Mouse (Mus musculus) kidney, embryonic 16.5 days (tissue): ENCODE measurements at regions not wholly inside any gene's neighbourhood (a gene's known extent, or its start where the extent isn't known, plus 50 kb on each side); places are given as distances from the start of the nearest gene placed in this dataset.
A peak's percentile ranks its signal among the peaks of the same experiment; 100 is the strongest.

Experiments used
- ATAC-seq: fragments of 200-750 bp; cut with Nextera tagmentation; 2 replicates; pipeline ENCODE4 v1.8.0; 2017; ENCODE audit warnings: moderate TSS enrichment; ENCODE audit not compliant: low FRiP score, low TSS enrichment
- H3K27ac ChIP-seq: fragments of 300-500 bp; sonication (generic); 2 replicates; pipeline ENCODE4 v1.5.1; 2014; ENCODE audit warnings: low read length
- H3K27me3 ChIP-seq: fragments of 300-500 bp; sonication (generic); 2 replicates; pipeline ENCODE4 v1.6.1; 2014; ENCODE audit warnings: low read length, control low read depth, mixed read lengths; ENCODE audit not compliant: insufficient read depth
- H3K36me3 ChIP-seq: fragments of 300-500 bp; sonication (generic); 2 replicates; pipeline ENCODE4 v1.6.1; 2014; ENCODE audit warnings: low read length, control low read depth, mixed read lengths; ENCODE audit not compliant: insufficient read depth
- H3K4me1 ChIP-seq: fragments of 300-500 bp; sonication (generic); 2 replicates; pipeline ENCODE4 v1.6.1; 2014; ENCODE audit warnings: low read length, control low read depth, mixed read lengths; ENCODE audit not compliant: insufficient read depth
- H3K4me2 ChIP-seq: fragments of 300-500 bp; sonication (generic); replicated peaks from 2 replicates; pipeline ENCODE4 v1.6.1; 2014; ENCODE audit warnings: low read depth, low read length
- H3K4me3 ChIP-seq: fragments of 300-500 bp; sonication (generic); 2 replicates; pipeline ENCODE4 v1.5.1; 2014; ENCODE audit warnings: mild to moderate bottlenecking, low read length
- H3K9ac ChIP-seq: fragments of 300-500 bp; sonication (generic); replicated peaks from 2 replicates; pipeline ENCODE4 v1.6.1; 2014; ENCODE audit warnings: low read length
- H3K9me3 ChIP-seq: fragments of 300-500 bp; sonication (generic); 2 replicates; pipeline ENCODE4 v1.6.1; 2016; ENCODE audit warnings: low read length, control low read depth
- WGBS: fragments of 180-500 bp; shearing (Covaris S2); extraction: QIAGEN DNeasy Blood & Tissue Kit; methylation state at CpG from one replicate; pipeline ENCODE4 v1.1.7; 2014; 5-methylcytosine and 5-hydroxymethylcytosine counted together

DNA sequence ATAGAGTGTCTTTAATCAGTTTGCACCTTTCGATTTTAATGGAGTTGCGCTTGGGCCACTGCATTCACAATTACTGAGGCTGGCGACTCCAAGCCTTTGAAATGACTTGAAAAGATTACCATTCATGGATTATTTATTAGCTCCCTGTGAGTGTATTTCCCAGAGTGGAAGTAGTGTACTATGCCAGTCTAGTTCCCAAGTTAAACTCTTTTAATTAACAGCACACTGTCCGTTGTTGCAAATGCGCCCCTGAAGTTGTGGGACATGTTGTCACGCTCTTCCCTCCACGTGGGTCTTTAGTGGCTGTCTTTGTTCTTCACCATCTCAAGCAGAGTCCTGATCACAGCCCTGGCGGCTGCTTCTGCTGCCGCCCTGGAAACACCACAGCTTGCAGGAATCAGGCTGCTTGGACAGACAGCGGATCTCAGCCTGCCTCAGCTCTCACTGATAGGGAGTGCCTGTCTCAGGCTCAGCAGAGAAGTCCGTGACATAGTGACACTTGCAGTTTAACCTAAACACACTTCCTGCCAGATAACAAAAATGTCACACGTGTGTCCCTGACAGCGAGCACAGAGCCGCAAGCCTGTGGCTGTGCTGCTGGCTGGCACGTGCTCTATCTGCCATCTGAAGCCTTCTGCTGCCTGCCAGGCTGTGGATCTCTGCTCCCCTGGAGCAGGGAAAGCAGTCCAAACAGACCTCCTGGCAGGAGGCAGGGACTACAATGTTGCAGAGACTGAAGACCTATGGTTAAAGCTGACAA lies 244.1 kb downstream of the Snx10 start:
- peak; percentile 85 for ATAC-seq
- Histone ChIP-seq H3K36me3 (no peaks in the 10 kb centered on the region), H3K4me2 (peak overlapping the region; percentile 45), H3K27ac (peak overlapping the region; percentile 45), H3K4me1 (peaks cover 18% of the 10 kb centered on the region), H3K4me3 (peak overlapping the region; percentile 23), H3K9ac (peak overlapping the region; percentile 5; the same call in 1 of the 2 replicates), H3K9me3 (no peaks in the 10 kb centered on the region), H3K27me3 (peaks cover 8% of the 10 kb centered on the region; the same call in 1 of the 2 replicates)
- WGBS, result 10% methylated on average over 15 of the region's 15 CpGs

DNA sequence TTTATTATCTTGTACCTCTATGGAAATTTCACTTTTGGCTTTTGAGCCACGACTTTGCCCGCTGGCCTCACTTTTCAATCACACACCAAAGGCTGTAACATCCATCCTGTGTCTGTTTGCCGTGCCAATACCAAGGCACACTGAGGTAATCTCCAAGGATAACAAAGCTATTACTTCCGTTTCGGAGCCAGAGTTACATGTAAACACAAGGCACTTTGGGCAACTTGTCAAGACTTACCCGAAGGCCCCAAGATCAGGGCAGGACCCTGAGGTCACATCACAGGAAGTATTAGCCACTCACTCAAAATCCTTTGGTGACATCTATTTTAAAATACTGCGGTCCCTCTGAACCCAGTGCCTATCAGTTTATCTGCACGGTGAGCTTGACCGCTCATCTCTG lies 241.3 kb downstream of the Skap2 start:
- no peak overlapping the region for H3K9ac ChIP-seq
- H3K4me2 ChIP-seq, result no peak overlapping the region
- peaks cover 18% of the 10 kb centered on the region for H3K4me1 ChIP-seq
- peaks cover 8% of the 10 kb centered on the region; the same call in 1 of the 2 replicates for H3K27me3 ChIP-seq
- no peaks in the 10 kb centered on the region for H3K9me3 ChIP-seq
- H3K36me3 ChIP-seq, result no peaks in the 10 kb centered on the region
- no peak overlapping the region for H3K4me3 ChIP-seq
- no peak overlapping the region for H3K27ac ChIP-seq
- WGBS, result 26% methylated on average over 9 of the region's 9 CpGs
- ATAC-seq, result no peak

DNA sequence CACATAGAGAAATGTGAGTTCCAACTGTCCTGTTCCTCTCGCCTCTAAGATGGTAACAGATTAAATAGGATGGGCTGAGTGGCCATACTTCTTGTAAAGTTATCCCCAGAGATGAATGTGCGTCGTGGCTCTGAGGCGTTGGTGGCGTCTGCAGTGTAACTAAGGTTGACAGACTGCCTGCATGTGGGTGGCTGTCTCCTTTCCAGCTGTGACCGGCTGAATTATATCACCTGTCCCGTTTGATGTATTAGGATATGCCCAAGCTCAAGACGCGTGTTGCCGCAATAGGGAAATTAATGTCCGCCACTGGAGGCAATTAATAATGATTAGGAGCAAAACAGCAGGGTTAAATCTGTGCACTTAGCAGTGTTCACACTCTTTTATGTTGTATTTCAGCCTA lies 240.9 kb downstream of the Skap2 start:
- 10% methylated on average over 11 of the region's 11 CpGs for WGBS
- H3K9me3 ChIP-seq, result no peaks in the 10 kb centered on the region
- H3K4me2 ChIP-seq, result no peak overlapping the region
- H3K9ac ChIP-seq, result no peak overlapping the region
- H3K27ac ChIP-seq, result no peak overlapping the region
- peaks cover 8% of the 10 kb centered on the region; the same call in 1 of the 2 replicates for H3K27me3 ChIP-seq
- no peak for ATAC-seq
- no peaks in the 10 kb centered on the region for H3K36me3 ChIP-seq
- peaks cover 18% of the 10 kb centered on the region for H3K4me1 ChIP-seq
- no peak overlapping the region for H3K4me3 ChIP-seq

DNA sequence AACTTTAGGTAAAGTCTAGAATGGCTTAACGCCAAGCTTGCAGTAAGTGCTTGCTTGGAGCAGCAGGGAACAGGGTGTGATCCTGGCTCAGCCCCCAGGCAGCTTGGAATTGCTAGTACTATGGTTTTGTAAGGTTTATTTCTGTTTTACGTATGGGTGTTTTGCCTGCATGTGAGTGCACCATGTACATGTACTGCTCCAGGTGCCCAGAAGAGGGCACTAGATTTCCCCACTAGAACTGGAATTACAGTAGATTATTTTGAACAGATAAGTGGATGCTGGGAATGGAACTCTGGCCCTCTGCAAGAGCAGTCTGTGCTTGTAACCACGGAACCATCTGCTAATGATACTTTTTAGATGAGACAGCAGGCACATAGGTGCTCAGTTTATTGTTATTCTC lies 237.6 kb downstream of the Skap2 start:
- WGBS, result 86% methylated on average over 3 of the region's 3 CpGs

DNA sequence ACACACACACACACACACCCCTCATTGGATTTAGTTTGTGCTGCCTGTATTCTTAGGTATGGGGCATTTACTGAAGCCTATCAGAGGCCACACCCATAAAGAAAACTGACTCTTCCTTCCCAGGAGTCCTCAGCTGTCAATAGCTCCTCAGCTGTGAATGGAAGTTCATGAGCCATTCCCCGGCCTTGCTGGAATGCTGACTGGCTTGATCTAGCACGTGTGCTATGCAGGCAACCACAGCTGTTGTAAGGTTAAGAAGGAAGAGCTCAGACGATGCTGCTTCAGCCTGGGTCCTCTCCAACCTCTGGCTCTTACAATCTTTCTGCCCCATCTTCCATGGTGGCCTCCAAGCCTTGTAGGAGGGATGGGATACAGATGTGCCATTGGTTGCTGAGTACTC lies 226.7 kb downstream of the Skap2 start:
- no peaks in the 10 kb centered on the region for H3K36me3 ChIP-seq
- ATAC-seq, result no peak
- H3K27ac ChIP-seq, result no peak overlapping the region
- H3K27me3 ChIP-seq, result no peaks in the 10 kb centered on the region
- H3K9me3 ChIP-seq, result no peaks in the 10 kb centered on the region
- H3K4me3 ChIP-seq, result no peak overlapping the region
- WGBS, result 47% methylated on average over 3 of the region's 3 CpGs
- H3K4me1 ChIP-seq, result no peaks in the 10 kb centered on the region; the same call in 1 of the 2 replicates
- no peak overlapping the region for H3K9ac ChIP-seq
- no peak overlapping the region for H3K4me2 ChIP-seq

More for the DNA sequence above, 237.6 kb downstream of the Skap2 start:
- H3K4me1 ChIP-seq, result 0 out of 2 replicates have a peak, but pooled peaks cover 4% of the 10 kb centered on the region
- no peak overlapping the region for H3K4me2 ChIP-seq
- ATAC-seq, result no peak
- H3K27ac ChIP-seq, result no peak overlapping the region
- no peak overlapping the region for H3K9ac ChIP-seq
- H3K36me3 ChIP-seq, result no peaks in the 10 kb centered on the region
- H3K9me3 ChIP-seq, result no peaks in the 10 kb centered on the region
- peaks cover 6% of the 10 kb centered on the region; the same call in 1 of the 2 replicates for H3K27me3 ChIP-seq
- no peak overlapping the region for H3K4me3 ChIP-seq

DNA sequence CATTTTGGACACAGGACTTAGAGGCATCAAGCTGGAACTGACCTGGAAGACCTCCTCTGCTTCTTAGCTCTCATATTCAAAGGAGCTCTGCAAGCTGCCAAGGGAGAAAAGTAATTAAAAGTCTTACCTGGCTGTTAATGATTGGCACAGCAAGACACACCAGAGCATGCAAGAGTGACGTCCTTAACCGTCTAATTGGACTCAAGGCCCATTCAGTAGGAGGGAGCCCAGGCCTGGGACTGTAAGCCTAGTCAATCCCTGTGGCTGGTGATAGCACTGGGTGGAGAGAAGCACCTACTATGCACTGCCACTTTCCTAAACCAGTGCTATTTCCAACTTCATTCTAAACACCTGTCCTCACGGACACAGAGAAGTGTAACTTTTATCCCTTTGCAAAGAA lies 225.5 kb downstream of the Skap2 start:
- H3K4me1 ChIP-seq, result no peaks in the 10 kb centered on the region; the same call in 1 of the 2 replicates
- H3K36me3 ChIP-seq, result no peaks in the 10 kb centered on the region
- peak; percentile 73; the same call in 1 of the 2 replicates for ATAC-seq
- H3K4me3 ChIP-seq, result no peak overlapping the region
- no peak overlapping the region for H3K27ac ChIP-seq
- H3K9ac ChIP-seq, result no peak overlapping the region
- H3K4me2 ChIP-seq, result no peak overlapping the region
- no peaks in the 10 kb centered on the region for H3K9me3 ChIP-seq
- H3K27me3 ChIP-seq, result no peaks in the 10 kb centered on the region
- 78% methylated on average over 3 of the region's 3 CpGs for WGBS

DNA sequence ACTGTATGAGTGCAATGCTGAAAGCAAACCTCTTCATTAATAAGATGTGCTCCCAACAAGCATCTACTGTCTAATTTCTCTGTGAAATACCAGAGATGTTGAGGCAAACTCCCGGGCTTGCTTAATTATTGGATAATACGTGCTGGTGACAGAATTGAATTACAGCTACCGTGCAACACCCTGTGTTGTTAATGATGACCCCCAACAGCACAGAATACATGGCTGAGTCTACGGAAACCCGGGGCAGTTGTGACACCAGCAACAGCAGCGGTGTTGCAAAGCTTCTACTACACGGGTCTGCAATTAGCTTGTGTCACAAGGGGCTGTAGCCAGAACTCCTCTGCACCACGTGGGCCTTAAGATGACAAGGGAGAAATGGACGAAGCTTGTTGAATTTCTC lies 224.2 kb downstream of the Skap2 start:
- Histone ChIP-seq H3K4me1 (no peaks in the 10 kb centered on the region; the same call in 1 of the 2 replicates), H3K9me3 (no peaks in the 10 kb centered on the region), H3K4me3 (no peak overlapping the region), H3K27me3 (no peaks in the 10 kb centered on the region), H3K36me3 (no peaks in the 10 kb centered on the region), H3K9ac (no peak overlapping the region), H3K4me2 (no peak overlapping the region), H3K27ac (no peak overlapping the region)
- WGBS, result 79% methylated on average over 9 of the region's 9 CpGs
- no peak for ATAC-seq

DNA sequence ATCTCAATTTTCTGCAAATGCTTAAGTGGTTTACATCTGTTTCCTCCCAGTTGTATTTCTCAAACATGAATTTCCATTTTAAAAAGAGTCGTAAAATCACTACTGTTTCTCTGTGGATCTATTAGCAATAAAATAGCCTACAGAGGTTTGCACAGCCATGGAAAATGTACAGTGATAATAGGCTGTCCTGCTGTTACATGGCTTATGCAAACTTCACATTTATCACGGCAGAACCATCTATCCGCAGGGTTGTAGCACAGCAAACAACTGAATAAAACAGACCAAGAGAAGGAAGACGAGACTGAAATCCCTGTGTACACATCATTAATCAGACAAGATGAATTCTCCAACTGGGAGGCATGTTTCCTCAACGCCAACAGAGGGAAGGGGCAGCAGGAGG lies 222.1 kb downstream of the Skap2 start:
- ATAC-seq, result no peak
- 43% methylated on average over 5 of the region's 5 CpGs for WGBS

DNA sequence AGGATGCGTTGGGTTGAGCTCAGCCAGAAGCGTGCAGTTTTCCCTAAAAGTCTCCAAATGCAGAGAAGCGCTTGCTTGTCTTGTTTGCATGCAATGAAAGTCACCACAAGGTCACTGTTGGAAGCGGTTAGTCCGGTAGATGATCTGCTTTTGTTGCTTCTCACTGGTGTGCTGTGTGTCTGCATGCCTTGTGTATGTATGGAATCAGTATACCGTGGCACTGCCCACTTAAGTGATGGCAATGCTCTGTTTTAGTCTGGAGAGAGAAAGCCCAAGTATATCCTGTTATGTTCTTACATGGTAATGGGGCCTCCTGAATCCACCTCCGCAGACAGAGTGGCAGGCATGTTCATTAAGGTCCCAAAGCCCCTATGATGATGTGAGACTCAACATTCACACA lies 221.7 kb downstream of the Skap2 start:
- ATAC-seq, result no peak
- WGBS, result 64% methylated on average over 7 of the region's 7 CpGs
- no peaks in the 10 kb centered on the region; the same call in 1 of the 2 replicates for H3K4me1 ChIP-seq
- H3K9ac ChIP-seq, result no peak overlapping the region
- no peak overlapping the region for H3K4me3 ChIP-seq
- no peaks in the 10 kb centered on the region for H3K9me3 ChIP-seq
- H3K27me3 ChIP-seq, result no peaks in the 10 kb centered on the region
- H3K4me2 ChIP-seq, result no peak overlapping the region
- H3K27ac ChIP-seq, result no peak overlapping the region
- H3K36me3 ChIP-seq, result no peaks in the 10 kb centered on the region

More for the DNA sequence above, 222.1 kb downstream of the Skap2 start:
- Histone ChIP-seq H3K27ac (no peak overlapping the region), H3K4me1 (no peaks in the 10 kb centered on the region; the same call in 1 of the 2 replicates), H3K9ac (no peak overlapping the region), H3K4me2 (no peak overlapping the region), H3K9me3 (no peaks in the 10 kb centered on the region), H3K36me3 (no peaks in the 10 kb centered on the region), H3K27me3 (no peaks in the 10 kb centered on the region), H3K4me3 (no peak overlapping the region)

DNA sequence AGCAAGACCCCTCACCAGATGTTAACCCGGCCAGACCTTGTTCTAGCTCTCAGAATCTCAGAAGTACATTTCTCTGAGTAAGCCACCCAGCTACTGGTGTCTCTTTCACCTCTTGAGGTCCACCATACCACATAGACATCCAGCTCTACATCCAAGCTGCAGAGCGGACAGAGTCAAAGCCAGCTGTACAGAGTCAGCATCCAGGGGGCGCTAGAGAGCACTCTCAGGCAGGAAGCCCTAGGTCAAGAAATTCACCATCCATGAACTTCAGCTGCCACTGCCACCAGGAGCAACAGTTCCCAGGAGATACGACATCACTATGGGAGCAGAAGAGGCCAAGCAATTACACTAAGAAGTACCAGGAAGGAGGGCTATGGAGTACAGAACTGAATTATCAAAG lies 217.0 kb downstream of the Skap2 start:
- 56% methylated on average over 4 of the region's 4 CpGs for WGBS
- no peak overlapping the region for H3K4me3 ChIP-seq
- no peaks in the 10 kb centered on the region for H3K9me3 ChIP-seq
- no peaks in the 10 kb centered on the region for H3K4me1 ChIP-seq
- H3K4me2 ChIP-seq, result no peak overlapping the region
- H3K27me3 ChIP-seq, result no peaks in the 10 kb centered on the region
- ATAC-seq, result no peak
- H3K27ac ChIP-seq, result no peak overlapping the region
- no peaks in the 10 kb centered on the region for H3K36me3 ChIP-seq
- no peak overlapping the region for H3K9ac ChIP-seq
